Mouse (Mus musculus): ENCODE measurements around the gene Nck2.

DNA sequence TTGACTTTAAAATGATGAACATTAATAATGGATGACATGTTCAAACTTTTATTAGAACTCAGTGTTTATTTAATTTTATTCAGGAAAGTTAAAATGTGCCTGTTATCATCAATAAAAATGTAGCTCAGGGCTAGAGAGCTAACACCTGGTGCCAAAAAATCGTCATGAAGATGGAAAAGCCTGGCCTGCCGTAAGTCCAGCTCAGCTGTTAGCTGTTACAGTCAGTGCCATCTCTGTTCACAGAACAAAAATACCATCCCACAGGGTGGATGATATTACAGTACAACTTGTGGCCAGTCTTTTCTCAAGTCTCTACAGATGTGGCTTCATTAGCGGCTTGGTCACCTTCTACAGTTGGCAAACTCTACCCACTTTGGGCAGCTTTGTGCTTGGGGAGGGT, 106.1 kb downstream of the Nck2 start:
- TF ChIP-seq POLR2A (IDR thresholded peaks at IDR 0.05; ENCODE audit: control insufficient read depth, extremely low read depth, insufficient read depth, low read length, poor library complexity) (no peak), CTCF (IDR thresholded peaks at IDR 0.05; ENCODE audit: borderline replicate concordance, control insufficient read depth, extremely low read depth, insufficient read depth, low read length, poor library complexity) (no peak)
